Mouse (Mus musculus): Measurements from ENCODE around the gene Gm26920. TPM values are rescaled to one million over a fixed set of nuclear protein-coding genes. Genes with fewer than 3 reads are reported as not detected.

The Gm26920 gene
- total RNA-seq (2023; ENCODE audit: inconsistent age) = not detected in 4 replicates

GRCm38 (mm10) chr7:30090092-30090969 is at the start of gene Gm26920, which contains the start of gene Zfp566:
TSS of gene Gm26920 (minus strand) at chr7:30090410.
TSS of gene Zfp566 (minus strand) at chr7:30090527.

GRCm38 (mm10) chr7:30121308-30122187 is 31.3 kb upstream of the Gm26920 start, which contains the start of gene Zfp382:
TSS of gene Zfp382 (plus strand) at chr7:30121942.

GRCm38 (mm10) chr7:30094646-30095429 is 4.6 kb upstream of the Gm26920 start, which contains the start of gene Zfp260:
TSS of gene Zfp260 (plus strand) at chr7:30094777.

GRCm38 (mm10) chr7:30072146-30073028 is 17.8 kb downstream of the Gm26920 start, which contains the start of gene Zfp82:
TSS of gene Zfp82 (minus strand) at chr7:30072900.

GRCm38 (mm10) chr7:30050882-30051548 is 39.2 kb downstream of the Gm26920 start, which contains the start of gene Zfp14:
TSS of gene Zfp14 (minus strand) at chr7:30051380.

Other genes starting within 250 kb of the Gm26920 start
- gene Zfp940, start 236.7 kb downstream of the Gm26920 start, total RNA-seq (2023; ENCODE audit: inconsistent age) = 5.2 to 8.2 TPM (median 7.2 TPM) in 4 replicates
- gene Zfp420, start 230.4 kb downstream of the Gm26920 start, total RNA-seq (2023; ENCODE audit: inconsistent age) = 12.7 to 14.2 TPM (median 13.4 TPM) in 4 replicates
- 8.0 to 14.8 TPM (median 9.0 TPM) in 4 replicates for gene Zfp27, start 183.8 kb downstream of the Gm26920 start, total RNA-seq (2023; ENCODE audit: inconsistent age)
- 4.3 to 5.7 TPM (median 5.1 TPM) in 4 replicates for gene Zfp383, start 182.2 kb downstream of the Gm26920 start, total RNA-seq (2023; ENCODE audit: inconsistent age)
- 8.4 to 17.9 TPM (median 11.8 TPM) in 4 replicates for gene Zfp74, start 136.3 kb downstream of the Gm26920 start, total RNA-seq (2023; ENCODE audit: inconsistent age)
- 17.9 to 25.3 TPM (median 22.4 TPM) in 4 replicates for gene Zfp568, start 106.5 kb downstream of the Gm26920 start, total RNA-seq (2023; ENCODE audit: inconsistent age)
- 3.1 to 4.9 TPM (median 4.0 TPM) in 4 replicates for gene Zfp14, start 39.0 kb downstream of the Gm26920 start, total RNA-seq (2023; ENCODE audit: inconsistent age)
- gene Zfp82, start 17.5 kb downstream of the Gm26920 start, total RNA-seq (2023; ENCODE audit: inconsistent age) = 4.2 to 7.9 TPM (median 5.0 TPM) in 4 replicates
- 5.3 to 7.5 TPM (median 5.8 TPM) in 4 replicates for gene Zfp566, start 117 bp upstream of the Gm26920 start, total RNA-seq (2023; ENCODE audit: inconsistent age)
- 23.6 to 31.7 TPM (median 26.5 TPM) in 4 replicates for gene Zfp260, start 4.4 kb upstream of the Gm26920 start, total RNA-seq (2023; ENCODE audit: inconsistent age)
- 14.6 to 20.9 TPM (median 16.3 TPM) in 4 replicates for gene Zfp382, start 31.5 kb upstream of the Gm26920 start, total RNA-seq (2023; ENCODE audit: inconsistent age)
- gene Zfp146, start 79.3 kb upstream of the Gm26920 start, total RNA-seq (2023; ENCODE audit: inconsistent age) = 41.7 to 52.0 TPM (median 46.8 TPM) in 4 replicates
- gene Cox7a1, start 93.7 kb upstream of the Gm26920 start, total RNA-seq (2023; ENCODE audit: inconsistent age) = 1.6 TPM in 1 of 4 replicates, not detected in the others
- gene Capns1, start 108.4 kb upstream of the Gm26920 start, total RNA-seq (2023; ENCODE audit: inconsistent age) = 176 to 190 TPM (median 187 TPM) in 4 replicates
- 33.3 to 43.1 TPM (median 37.9 TPM) in 4 replicates for gene Polr2i, start 141.5 kb upstream of the Gm26920 start, total RNA-seq (2023; ENCODE audit: inconsistent age)
- gene Tbcb, start 141.9 kb upstream of the Gm26920 start, total RNA-seq (2023; ENCODE audit: inconsistent age) = 30.3 to 41.6 TPM (median 35.2 TPM) in 4 replicates
- gene Ovol3, start 145.3 kb upstream of the Gm26920 start, total RNA-seq (2023; ENCODE audit: inconsistent age) = not detected in 4 replicates
- gene Thap8, start 189.7 kb upstream of the Gm26920 start, total RNA-seq (2023; ENCODE audit: inconsistent age) = 1.1 to 2.1 TPM (median 1.7 TPM) in 4 replicates
- 6.2 to 10.2 TPM (median 6.8 TPM) in 4 replicates for gene Wdr62, start 190.0 kb upstream of the Gm26920 start, total RNA-seq (2023; ENCODE audit: inconsistent age)
- gene Clip3, start 201.3 kb upstream of the Gm26920 start, total RNA-seq (2023; ENCODE audit: inconsistent age) = not detected in 4 replicates
- gene Alkbh6, start 218.3 kb upstream of the Gm26920 start, total RNA-seq (2023; ENCODE audit: inconsistent age) = 78.4 to 86.3 TPM (median 81.5 TPM) in 4 replicates
- 6.4 to 7.9 TPM (median 6.8 TPM) in 4 replicates for gene Syne4, start 224.4 kb upstream of the Gm26920 start, total RNA-seq (2023; ENCODE audit: inconsistent age)
- gene E130208F15Rik, start 231.3 kb upstream of the Gm26920 start, total RNA-seq (2023; ENCODE audit: inconsistent age) = 4.3 to 7.0 TPM (median 5.0 TPM) in 4 replicates
- 17.6 to 23.6 TPM (median 21.4 TPM) in 4 replicates for gene Sdhaf1, start 233.5 kb upstream of the Gm26920 start, total RNA-seq (2023; ENCODE audit: inconsistent age)

All from B cell, adult (primary cell).